Mouse (Mus musculus): ENCODE results near the gene C030005K15Rik. TPM values are rescaled to one million over a fixed set of nuclear protein-coding genes. Genes with fewer than 3 reads are reported as not detected.

Gene C030005K15Rik
- polyA plus RNA-seq, 1 experiment, result not detected

DNA sequence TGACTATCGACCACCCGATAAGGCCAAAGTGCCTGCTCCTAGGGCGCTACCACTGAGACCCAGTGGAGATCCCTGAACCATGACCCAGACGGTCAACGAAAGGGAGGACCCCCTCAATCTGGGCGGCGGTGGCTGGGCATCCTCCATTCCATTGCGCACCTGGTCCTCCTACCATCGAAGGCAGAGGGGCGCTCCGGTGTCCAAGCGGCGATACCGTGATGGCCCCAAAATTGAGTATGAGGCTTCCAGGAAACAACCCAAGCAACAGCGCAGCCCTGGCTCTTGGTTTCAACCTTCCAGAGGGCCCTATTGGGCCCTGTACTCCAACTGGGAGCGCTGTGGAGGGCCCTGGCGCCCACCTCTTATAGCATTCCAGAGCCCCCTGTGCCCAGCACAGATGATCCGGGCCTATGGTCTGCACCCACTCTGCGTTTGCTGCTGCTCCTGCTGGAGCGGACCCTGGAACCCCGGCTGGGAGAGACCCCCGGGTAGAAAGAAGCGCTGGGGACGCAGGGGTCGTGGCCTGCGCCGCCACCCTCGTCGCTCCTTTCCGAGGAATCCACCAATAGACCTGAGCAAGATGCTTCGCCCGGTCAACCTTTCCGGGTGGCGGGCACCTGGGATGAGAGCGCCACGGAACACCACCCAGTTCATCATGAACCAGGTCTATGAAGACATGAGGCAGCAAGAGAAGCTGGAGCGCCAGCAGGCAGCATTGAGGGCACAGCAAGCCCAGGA lies 33.0 kb downstream of the C030005K15Rik start:
- Histone ChIP-seq H3K27ac (ENCODE audit: control insufficient read depth, insufficient read depth, low read length) (no peak overlapping the region), H3K27me3 (ENCODE audit: control insufficient read depth, insufficient read depth, low read length) (no peaks in the 10 kb centered on the region), H3K4me3 (ENCODE audit: control insufficient read depth, insufficient read depth, low read length) (no peak overlapping the region), H3K36me3 (ENCODE audit: control insufficient read depth, insufficient read depth, low read length) (no peaks in the 10 kb centered on the region), H3K4me1 (replicated peaks; ENCODE audit: control insufficient read depth, insufficient read depth, low read length) (no peaks in the 10 kb centered on the region)
- DNase-seq, result no peak
- 94% methylated on average over 37 of the region's 37 CpGs for WGBS
- no peak for TF ChIP-seq POLR2A (IDR thresholded peaks at IDR 0.05; ENCODE audit: control insufficient read depth, extremely low read depth, insufficient read depth, low read length, poor library complexity)
- no peak for TF ChIP-seq CTCF (IDR thresholded peaks at IDR 0.05; ENCODE audit: borderline replicate concordance, control insufficient read depth, extremely low read depth, insufficient read depth, low read length, poor library complexity)

- Histone ChIP-seq H3K27me3 (ENCODE audit: control insufficient read depth, insufficient read depth, low read length) (no peaks in the 10 kb centered on the region), H3K4me1 (replicated peaks; ENCODE audit: control insufficient read depth, insufficient read depth, low read length) (no peaks in the 10 kb centered on the region), H3K27ac (ENCODE audit: control insufficient read depth, insufficient read depth, low read length) (no peak within 1 kb of the TSS), H3K4me3 (ENCODE audit: control insufficient read depth, insufficient read depth, low read length) (no peak within 1 kb of the TSS), H3K36me3 (ENCODE audit: control insufficient read depth, insufficient read depth, low read length) (no peaks in the 10 kb centered on the region)
- WGBS, result 73% methylated on average over 20 of the region's 20 CpGs
- DNase-seq, result no peak
- no peak for TF ChIP-seq CTCF (IDR thresholded peaks at IDR 0.05; ENCODE audit: borderline replicate concordance, control insufficient read depth, extremely low read depth, insufficient read depth, low read length, poor library complexity)
- TF ChIP-seq POLR2A (IDR thresholded peaks at IDR 0.05; ENCODE audit: control insufficient read depth, extremely low read depth, insufficient read depth, low read length, poor library complexity), result no peak
Observed at GRCm38 (mm10) chr10:97692913-97693312, 33.6 kb downstream of the C030005K15Rik start, which contains the start of gene Ccer1. Gene Ccer1, plus strand, starts transcription at chr10:97693059.

GRCm38 (mm10) chr10:97689425-97689824 lies 37.1 kb downstream of the C030005K15Rik start:
- no peak for TF ChIP-seq POLR2A (IDR thresholded peaks at IDR 0.05; ENCODE audit: control insufficient read depth, extremely low read depth, insufficient read depth, low read length, poor library complexity)
- no peak for TF ChIP-seq CTCF (IDR thresholded peaks at IDR 0.05; ENCODE audit: borderline replicate concordance, control insufficient read depth, extremely low read depth, insufficient read depth, low read length, poor library complexity)
- WGBS, result 82% methylated on average over 3 of the region's 3 CpGs
- Histone ChIP-seq H3K27ac (ENCODE audit: control insufficient read depth, insufficient read depth, low read length) (no peak overlapping the region), H3K4me1 (replicated peaks; ENCODE audit: control insufficient read depth, insufficient read depth, low read length) (no peaks in the 10 kb centered on the region), H3K27me3 (ENCODE audit: control insufficient read depth, insufficient read depth, low read length) (no peaks in the 10 kb centered on the region), H3K36me3 (ENCODE audit: control insufficient read depth, insufficient read depth, low read length) (no peaks in the 10 kb centered on the region), H3K4me3 (ENCODE audit: control insufficient read depth, insufficient read depth, low read length) (no peak overlapping the region)
- DNase-seq, result no peak

DNA sequence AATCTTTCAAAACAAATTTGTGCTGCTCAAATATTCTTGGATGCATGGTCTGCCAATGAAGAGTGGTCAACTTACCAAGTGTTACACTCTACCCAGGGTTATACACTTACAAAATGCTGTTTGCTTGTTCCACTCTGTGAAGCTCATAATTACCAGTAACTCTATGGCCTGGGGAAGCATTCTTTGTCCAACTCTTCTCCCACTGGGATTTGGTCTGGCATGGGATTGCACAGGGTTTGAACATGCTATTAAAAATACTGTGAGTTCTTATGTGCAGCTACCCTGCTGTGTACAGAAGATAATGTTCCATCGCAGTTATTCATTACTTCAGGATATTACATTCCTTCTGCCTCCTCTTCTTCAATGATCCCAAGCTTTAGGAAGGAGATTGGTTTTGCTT lies 39.4 kb downstream of the C030005K15Rik start:
- DNase-seq, result no peak

DNA sequence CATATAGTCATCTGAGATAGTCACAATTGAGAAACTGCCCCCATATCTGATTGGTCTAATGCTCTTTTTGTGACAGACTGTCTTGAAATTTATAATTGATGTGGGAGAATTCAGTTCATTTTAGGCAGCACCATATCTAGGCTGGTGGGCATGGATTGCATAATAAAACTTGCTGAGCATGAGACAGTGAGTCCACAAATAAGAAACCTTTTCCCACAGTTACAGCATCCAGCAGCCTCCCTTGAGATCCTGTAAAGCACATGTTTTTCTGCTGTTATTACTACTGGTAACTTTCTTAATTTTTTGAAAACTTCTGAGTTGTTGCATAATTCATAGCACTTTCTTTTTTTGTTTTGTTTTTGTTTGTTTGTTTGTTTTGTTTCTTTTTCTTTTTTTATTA lies 43.6 kb downstream of the C030005K15Rik start:
- Histone ChIP-seq H3K4me1 (replicated peaks; ENCODE audit: control insufficient read depth, insufficient read depth, low read length) (no peaks in the 10 kb centered on the region), H3K27me3 (ENCODE audit: control insufficient read depth, insufficient read depth, low read length) (no peaks in the 10 kb centered on the region), H3K36me3 (ENCODE audit: control insufficient read depth, insufficient read depth, low read length) (no peaks in the 10 kb centered on the region), H3K27ac (ENCODE audit: control insufficient read depth, insufficient read depth, low read length) (no peak overlapping the region), H3K4me3 (ENCODE audit: control insufficient read depth, insufficient read depth, low read length) (no peak overlapping the region)
- no peak for DNase-seq
- TF ChIP-seq CTCF (IDR thresholded peaks at IDR 0.05; ENCODE audit: borderline replicate concordance, control insufficient read depth, extremely low read depth, insufficient read depth, low read length, poor library complexity), result no peak
- TF ChIP-seq POLR2A (IDR thresholded peaks at IDR 0.05; ENCODE audit: control insufficient read depth, extremely low read depth, insufficient read depth, low read length, poor library complexity), result no peak

More for the DNA sequence above, 39.4 kb downstream of the C030005K15Rik start:
- no peaks in the 10 kb centered on the region for H3K4me1 ChIP-seq (replicated peaks; ENCODE audit: control insufficient read depth, insufficient read depth, low read length)
- H3K27ac ChIP-seq (ENCODE audit: control insufficient read depth, insufficient read depth, low read length), result no peak overlapping the region
- no peak for TF ChIP-seq CTCF (IDR thresholded peaks at IDR 0.05; ENCODE audit: borderline replicate concordance, control insufficient read depth, extremely low read depth, insufficient read depth, low read length, poor library complexity)
- no peak for TF ChIP-seq POLR2A (IDR thresholded peaks at IDR 0.05; ENCODE audit: control insufficient read depth, extremely low read depth, insufficient read depth, low read length, poor library complexity)
- H3K4me3 ChIP-seq (ENCODE audit: control insufficient read depth, insufficient read depth, low read length), result no peak overlapping the region
- 98% methylated on average over 1 of the region's 1 CpGs for WGBS
- H3K27me3 ChIP-seq (ENCODE audit: control insufficient read depth, insufficient read depth, low read length), result no peaks in the 10 kb centered on the region
- no peaks in the 10 kb centered on the region for H3K36me3 ChIP-seq (ENCODE audit: control insufficient read depth, insufficient read depth, low read length)

Other genes with a start within 250 kb of the C030005K15Rik start
- gene Dcn, start 247.1 kb downstream of the C030005K15Rik start, polyA plus RNA-seq (2012; rRNA removed), result 48.5 and 95.1 TPM in 2 replicates
- gene Lum, start 161.6 kb downstream of the C030005K15Rik start, polyA plus RNA-seq (2012; rRNA removed), result 5.9 and 10.3 TPM in 2 replicates
- not detected in 2 replicates for gene Kera, start 119.9 kb downstream of the C030005K15Rik start, polyA plus RNA-seq (2012; rRNA removed)
- 0.38 and 0.42 TPM in 2 replicates for gene Epyc, start 82.7 kb downstream of the C030005K15Rik start, polyA plus RNA-seq (2012; rRNA removed)
- 0.12 TPM in 1 of 2 replicates, not detected in the other for gene Ccer1, start 33.7 kb downstream of the C030005K15Rik start, polyA plus RNA-seq (2012; rRNA removed)

All from thymus, adult 2 months (tissue).